Mouse (Mus musculus): ENCODE measurements at regions not wholly inside any gene's neighbourhood (a gene's known extent, or its start where the extent isn't known, plus 50 kb on each side); places are given as distances from the start of the nearest gene placed in this dataset.

DNA sequence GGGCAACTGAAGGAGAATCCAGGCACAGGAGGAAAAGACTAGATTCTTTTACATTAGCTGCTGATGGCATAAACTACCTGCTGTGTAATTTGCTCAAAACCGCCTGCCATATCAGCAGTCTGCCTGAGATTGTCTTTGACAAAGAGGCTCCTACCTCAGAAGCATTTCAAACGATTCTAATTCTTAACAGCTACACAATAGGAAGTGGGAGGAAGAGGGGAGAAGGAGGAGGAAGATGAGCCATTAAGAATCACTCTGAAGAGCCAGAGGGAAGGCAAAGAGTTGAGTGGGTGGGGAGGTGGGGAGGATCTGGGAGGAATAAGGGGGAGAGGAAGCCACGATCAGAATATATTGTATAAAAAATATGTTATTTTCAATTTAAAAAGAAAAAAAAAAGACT, 500.9 kb upstream of the Gm10131 start:
- TF ChIP-seq CTCF (conservative IDR thresholded peaks at IDR 0.05; ENCODE audit: insufficient read depth, insufficient read length, low read depth, low read length) (no peak), POLR2A (IDR thresholded peaks at IDR 0.05; ENCODE audit: low read depth, low read length) (no peak)
